Mouse (Mus musculus) lung, postnatal 4 days (tissue): ENCODE data around the gene Itga5.
A peak's percentile ranks its signal among the peaks of the same experiment; 100 is the strongest.

Source experiments
- DNase-seq, 2 experiments: peaks; one replicate each; pipeline ENCODE4 v3.0.0; 2021

Itga5 gene

GRCm38 (mm10) chr15:103364761-103365160 is 1.8 kb downstream of the Itga5 start:
- no peak for DNase-seq

GRCm38 (mm10) chr15:103363809-103364208 is 2.8 kb downstream of the Itga5 start:
- DNase-seq: no peak

GRCm38 (mm10) chr15:103362950-103363349 is 3.6 kb downstream of the Itga5 start:
- no peak for DNase-seq

- DNase-seq: no peak
These were observed 4.2 kb downstream of the Itga5 start for GRCm38 (mm10) chr15:103362333-103362732.

GRCm38 (mm10) chr15:103361269-103361668 is 5.3 kb downstream of the Itga5 start:
- no peak for DNase-seq

GRCm38 (mm10) chr15:103359869-103360602 is 6.5 kb downstream of the Itga5 start:
- DNase-seq: no peak

- DNase-seq: no peak
These were observed 7.4 kb downstream of the Itga5 start for GRCm38 (mm10) chr15:103359122-103359510.

GRCm38 (mm10) chr15:103358278-103359121 is 8.1 kb downstream of the Itga5 start:
- peak in 1 of 2 experiments; percentile 31 for DNase-seq

- no peak for DNase-seq
These were observed 8.7 kb downstream of the Itga5 start for GRCm38 (mm10) chr15:103357817-103358216.

- no peak for DNase-seq
These were observed 10.4 kb downstream of the Itga5 start for GRCm38 (mm10) chr15:103356130-103356529.

GRCm38 (mm10) chr15:103355420-103355819 is 11.1 kb downstream of the Itga5 start:
- DNase-seq: no peak

- DNase-seq: no peak
These were observed 11.9 kb downstream of the Itga5 start for GRCm38 (mm10) chr15:103354690-103355089.

- no peak for DNase-seq
These were observed 12.9 kb downstream of the Itga5 start for GRCm38 (mm10) chr15:103353511-103354256.

- DNase-seq: peak; percentile 51 to 70
These were observed 13.7 kb downstream of the Itga5 start for GRCm38 (mm10) chr15:103352856-103353255.

- peak; percentile 65 to 77 for DNase-seq
These were observed 19.3 kb downstream of the Itga5 start for GRCm38 (mm10) chr15:103347275-103347684.

GRCm38 (mm10) chr15:103345789-103346188 is 20.8 kb downstream of the Itga5 start:
- no peak for DNase-seq

GRCm38 (mm10) chr15:103343556-103343955 is 23.0 kb downstream of the Itga5 start:
- no peak for DNase-seq

- no peak for DNase-seq
These were observed 23.6 kb downstream of the Itga5 start for GRCm38 (mm10) chr15:103343008-103343407.

GRCm38 (mm10) chr15:103342415-103342814 is 24.1 kb downstream of the Itga5 start:
- peak in 1 of 2 experiments; percentile 82 for DNase-seq

- no peak for DNase-seq
These were observed 25.0 kb downstream of the Itga5 start for GRCm38 (mm10) chr15:103341547-103341946.

GRCm38 (mm10) chr15:103340786-103341185 is 25.8 kb downstream of the Itga5 start:
- DNase-seq: no peak

- peak; percentile 50 to 54 for DNase-seq
These were observed 26.6 kb downstream of the Itga5 start, which contains the start of gene Zfp385a for GRCm38 (mm10) chr15:103339961-103340337. Gene Zfp385a, minus strand, starts transcription at chr15:103340093.
